Mouse (Mus musculus): Measurements from ENCODE around the gene Gm11273.

- no peak for TF ChIP-seq CTCF (IDR thresholded peaks at IDR 0.05; ENCODE audit: control insufficient read depth, insufficient read depth, low read length)
- TF ChIP-seq POLR2A (IDR thresholded peaks at IDR 0.05; ENCODE audit: borderline replicate concordance, control insufficient read depth, low read depth, low read length), result no peak
Observed at GRCm38 (mm10) chr13:21486881-21487280, 14.3 kb downstream of the Gm11273 start.
